Mouse (Mus musculus) thymus, postnatal 14 days (tissue): ENCODE measurements around the gene Adgrg1.
A peak's percentile ranks its signal among the peaks of the same experiment; 100 is the strongest.

Source experiments
- DNase-seq: peaks from one replicate; pipeline ENCODE4 v3.0.0; 2021

The Adgrg1 gene

GRCm38 (mm10) chr8:94996899-94997856 lies 22.6 kb downstream of the Adgrg1 start:
- DNase-seq, result no peak

GRCm38 (mm10) chr8:94997857-94998243 lies 23.3 kb downstream of the Adgrg1 start:
- DNase-seq, result no peak

GRCm38 (mm10) chr8:94998431-94998830 lies 23.9 kb downstream of the Adgrg1 start:
- no peak for DNase-seq

GRCm38 (mm10) chr8:94999004-94999403 lies 24.5 kb downstream of the Adgrg1 start:
- DNase-seq, result no peak

GRCm38 (mm10) chr8:94999956-95000355 lies 25.4 kb downstream of the Adgrg1 start:
- no peak for DNase-seq

GRCm38 (mm10) chr8:95000684-95001083 lies 26.1 kb downstream of the Adgrg1 start:
- DNase-seq, result peak; percentile 68

- DNase-seq, result no peak
These were observed 26.6 kb downstream of the Adgrg1 start for GRCm38 (mm10) chr8:95001165-95001564.

GRCm38 (mm10) chr8:95001655-95002054 lies 27.1 kb downstream of the Adgrg1 start:
- peak; percentile 83 for DNase-seq

GRCm38 (mm10) chr8:95002089-95002655 lies 27.6 kb downstream of the Adgrg1 start:
- no peak for DNase-seq

- no peak for DNase-seq
These were observed 37.9 kb downstream of the Adgrg1 start for GRCm38 (mm10) chr8:95012442-95012919.

- no peak for DNase-seq
These were observed 41.3 kb downstream of the Adgrg1 start for GRCm38 (mm10) chr8:95015866-95016265.

- DNase-seq, result no peak
These were observed 42.1 kb downstream of the Adgrg1 start for GRCm38 (mm10) chr8:95016684-95017083.

- no peak for DNase-seq
These were observed 42.9 kb downstream of the Adgrg1 start, which contains the start of gene Adgrg3 for GRCm38 (mm10) chr8:95017451-95017850. Gene Adgrg3 (plus strand): TSS chr8:95017692.

- no peak for DNase-seq
These were observed 43.6 kb downstream of the Adgrg1 start for GRCm38 (mm10) chr8:95017969-95018635.

- DNase-seq, result peak; percentile 70
These were observed 45.8 kb downstream of the Adgrg1 start for GRCm38 (mm10) chr8:95020293-95020777.

- no peak for DNase-seq
These were observed 46.3 kb downstream of the Adgrg1 start for GRCm38 (mm10) chr8:95020821-95021220.

- no peak for DNase-seq
These were observed 48.6 kb downstream of the Adgrg1 start for GRCm38 (mm10) chr8:95023201-95023600.

- DNase-seq, result no peak
These were observed 49.8 kb downstream of the Adgrg1 start for GRCm38 (mm10) chr8:95024387-95024786.

GRCm38 (mm10) chr8:95025421-95025820 lies 50.9 kb downstream of the Adgrg1 start:
- DNase-seq, result peak; percentile 57

GRCm38 (mm10) chr8:95028391-95028790 lies 53.8 kb downstream of the Adgrg1 start:
- peak; percentile 32 for DNase-seq

- DNase-seq, result peak; percentile 19
These were observed 62.8 kb downstream of the Adgrg1 start for GRCm38 (mm10) chr8:95037106-95037925.
